8 mouse cellular contexts compared by ENCODE assay signal in genomic region chr7:132247567-132247966, GRCm38 (mm10).
DNase-seq lines count a peak whose midpoint lies in the region; ATAC-seq and TF ChIP-seq lines count a peak whose summit lies in the region.

No protein-coding gene starts in this region.

- H3K9me3 ChIP-seq in embryonic facial prominence, embryonic 10.5 days = no peaks in the 10 kb centered on the region
- H3K9me3 ChIP-seq in neural tube, embryonic 15.5 days (replicated peaks) = no peaks in the 10 kb centered on the region

- peak overlapping the region; percentile 53 for H3K27ac ChIP-seq in left cerebral cortex, adult 2 months
- peak overlapping the region; percentile 78 for H3K27ac ChIP-seq in embryonic facial prominence, embryonic 10.5 days (replicated peaks)
- H3K27ac ChIP-seq in neural tube, embryonic 15.5 days (replicated peaks) = peak overlapping the region; percentile 77

- intact Hi-C loops in left cerebral cortex, adult 2 months (cut with DNase I) = loop anchor here (5.0 kb wide), 1 partner anchor 225 kb away; no protein-coding TSS in a partner anchor
- intact Hi-C loops in left cerebral cortex, postnatal 10 days (cut with DNase I) = loop anchor here (5.0 kb wide), 1 partner anchor 70 kb away; the partner anchor contains the start of gene Chst15

- WGBS in embryonic facial prominence, embryonic 10.5 days = 10% methylated on average over 11 of the region's 11 CpGs
- whole genome bisulfite sequencing in neural tube, embryonic 15.5 days = 8% methylated on average over 11 of the region's 11 CpGs

- peaks cover 38% of the 10 kb centered on the region for H3K4me1 ChIP-seq in embryonic facial prominence, embryonic 10.5 days
- peaks cover 23% of the 10 kb centered on the region for H3K4me1 ChIP-seq in neural tube, embryonic 15.5 days

- 0 out of 2 replicates have a peak overlapping the region, but pooled peaks have one; percentile 7 for H3K9ac ChIP-seq in neural tube, embryonic 15.5 days (replicated peaks)

- H3K36me3 ChIP-seq in embryonic facial prominence, embryonic 10.5 days (replicated peaks) = peaks cover 22% of the 10 kb centered on the region
- H3K36me3 ChIP-seq in neural tube, embryonic 15.5 days = peaks cover 3% of the 10 kb centered on the region; the same call in 1 of the 2 replicates

- H3K4me3 ChIP-seq in left cerebral cortex, adult 2 months = no peak overlapping the region
- peak overlapping the region; percentile 21; the same call in 1 of the 2 replicates for H3K4me3 ChIP-seq in embryonic facial prominence, embryonic 10.5 days
- no peak overlapping the region for H3K4me3 ChIP-seq in neural tube, embryonic 15.5 days (replicated peaks)

- H3K27me3 ChIP-seq in embryonic facial prominence, embryonic 10.5 days (replicated peaks; ENCODE audit: low read depth, poor library complexity, severe bottlenecking) = peaks cover 18% of the 10 kb centered on the region; the same call in 1 of the 2 replicates
- no peaks in the 10 kb centered on the region for H3K27me3 ChIP-seq in neural tube, embryonic 15.5 days (replicated peaks)

- no peak for TF ChIP-seq CTCF in left cerebral cortex, adult 2 months (IDR thresholded peaks at IDR 0.05)

- peak overlapping the region; percentile 37 for H3K4me2 ChIP-seq in neural tube, embryonic 15.5 days

- peak in 1 of 2 experiments; percentile 33 for DNase-seq in left cerebral cortex, adult 2 months (ENCODE audit: extremely low spot score in 1 of 2, low spot score in 2 of 2)
- DNase-seq in left cerebral cortex, postnatal 10 days (ENCODE audit: extremely low spot score in 1 of 2, low spot score in 2 of 2) = no peak
- peak; percentile 73 for DNase-seq in embryonic facial prominence, embryonic 10.5 days (ENCODE audit: low spot score)
- DNase-seq in layer of hippocampus, postnatal 10 days (ENCODE audit: low spot score in 2 of 2) = peak; percentile 27 to 42
- no peak for DNase-seq in ovary, postnatal 36 days (ENCODE audit: low spot score)

- peak; percentile 74 for ATAC-seq in neural tube, embryonic 15.5 days (ENCODE audit: low FRiP score)
- ATAC-seq in CD4-positive, CD25-positive, alpha-beta regulatory T cell, adult 4 months = no peak
- no peak for ATAC-seq in inflammation-experienced regulatory T-cells, adult 6 months

Comparison
In these comparisons a context has a peak if more than half of its experiments do, and no peak if none do; other contexts are left out.
1. DNase-seq: peak in embryonic facial prominence, embryonic 10.5 days (single experiment) and layer of hippocampus, postnatal 10 days (2 of 2); none in left cerebral cortex, postnatal 10 days (0 of 2) and ovary, postnatal 36 days (single experiment).
2. Peak in every context shown above with its lines, with median percentiles within 50 percentile points of each other: H3K27ac ChIP-seq.